Mouse (Mus musculus): Measurements from ENCODE around the gene Ubox5.
A peak's percentile ranks its signal among the peaks of the same experiment; 100 is the strongest.
"Not testable (repeated sequence)": the region's sequence is repeated elsewhere in the genome, so short reads cannot be mapped to it uniquely, and the experiment has no call there.

The Ubox5 gene

GRCm38 (mm10) chr2:130577021-130577420 lies 52.8 kb downstream of the Ubox5 start:
- DNase-seq (ENCODE audit: low read depth): no peak

GRCm38 (mm10) chr2:130576564-130576963 lies 53.3 kb downstream of the Ubox5 start:
- not testable (repeated sequence) for DNase-seq (ENCODE audit: low read depth)

- DNase-seq (ENCODE audit: low read depth): no peak
Measured at GRCm38 (mm10) chr2:130575873-130576272, 54.0 kb downstream of the Ubox5 start, which contains the start of gene Oxt. Gene Oxt (plus strand): TSS chr2:130576173.

- no peak for DNase-seq (ENCODE audit: low read depth)
Measured at GRCm38 (mm10) chr2:130574960-130575359, 54.9 kb downstream of the Ubox5 start.

- no peak for DNase-seq (ENCODE audit: low read depth)
Measured at GRCm38 (mm10) chr2:130569926-130570325, 59.9 kb downstream of the Ubox5 start.

- no peak for DNase-seq (ENCODE audit: low read depth)
Measured at GRCm38 (mm10) chr2:130568921-130569320, 60.9 kb downstream of the Ubox5 start.

GRCm38 (mm10) chr2:130564983-130565382 lies 64.9 kb downstream of the Ubox5 start:
- no peak for DNase-seq (ENCODE audit: low read depth)

GRCm38 (mm10) chr2:130564063-130564462 lies 65.8 kb downstream of the Ubox5 start:
- no peak for DNase-seq (ENCODE audit: low read depth)

GRCm38 (mm10) chr2:130563212-130564055 lies 66.4 kb downstream of the Ubox5 start, which contains the start of gene Mrps26:
Gene Mrps26 (plus strand): TSS chr2:130563742.
- DNase-seq (ENCODE audit: low read depth): peak; percentile 87

GRCm38 (mm10) chr2:130558015-130558414 lies 71.8 kb downstream of the Ubox5 start:
- no peak for DNase-seq (ENCODE audit: low read depth)

- no peak for DNase-seq (ENCODE audit: low read depth)
Measured at GRCm38 (mm10) chr2:130557462-130557861, 72.4 kb downstream of the Ubox5 start.

GRCm38 (mm10) chr2:130556292-130556691 lies 73.5 kb downstream of the Ubox5 start:
- no peak for DNase-seq (ENCODE audit: low read depth)

GRCm38 (mm10) chr2:130554841-130555240 lies 75.0 kb downstream of the Ubox5 start:
- no peak for DNase-seq (ENCODE audit: low read depth)

- DNase-seq (ENCODE audit: low read depth): no peak
Measured at GRCm38 (mm10) chr2:130546957-130547356, 82.9 kb downstream of the Ubox5 start.

GRCm38 (mm10) chr2:130540266-130540665 lies 89.6 kb downstream of the Ubox5 start:
- no peak for DNase-seq (ENCODE audit: low read depth)

Data from fibroblast of lung, adult 2 months (primary cell).